ENCODE assay signal across 31 mouse cellular contexts in the genomic region with DNA sequence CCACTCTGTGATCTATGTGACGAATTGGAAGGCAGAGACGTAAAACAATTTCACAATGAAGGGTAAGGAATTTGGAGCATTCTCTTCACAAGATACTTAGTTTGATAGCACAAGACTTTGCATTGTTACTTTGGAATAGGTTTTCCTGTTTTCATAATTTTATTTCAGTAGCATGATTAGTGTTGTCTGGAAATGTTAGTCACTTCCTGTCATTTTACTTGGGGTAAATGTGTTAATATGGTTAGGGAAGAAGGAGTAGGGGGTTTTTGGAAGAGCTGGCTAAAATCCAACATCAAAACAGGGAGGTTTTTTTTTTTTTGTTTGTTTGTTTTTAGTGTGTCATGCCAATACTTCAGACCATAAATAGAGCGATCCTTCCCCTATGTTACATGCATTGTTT. TPM values are rescaled to one million over a fixed set of nuclear protein-coding genes. Genes with fewer than 3 reads are reported as not detected.
DNase-seq lines count a peak whose midpoint lies in the region; ATAC-seq and TF ChIP-seq lines count a peak whose summit lies in the region.
"Had no signal": no experiment of that assay in that cellular context is flagged by ENCODE, and none has a peak within 500 bp of the region (broad histone marks: within the 10 kb centered on the region; RNA-seq: fewer than 3 reads in every experiment).

No protein-coding gene starts in this region.

- WGBS in heart, adult 2 months, result 42% methylated on average over 3 of the region's 3 CpGs
- 66% methylated on average over 3 of the region's 3 CpGs for WGBS in kidney, adult 2 months
- WGBS in kidney, embryonic 14.5 days, result 81% methylated on average over 3 of the region's 3 CpGs
- 59% methylated on average over 3 of the region's 3 CpGs for WGBS in lung, postnatal 0 days

- no peaks in the 10 kb centered on the region; the same call in 1 of the 2 replicates for H3K79me2 ChIP-seq in heart, adult 2 months (replicated peaks; ENCODE audit: control insufficient read depth, insufficient read depth, low read length)

- peaks cover 2% of the 10 kb centered on the region for H3K4me1 ChIP-seq in heart, adult 2 months (ENCODE audit: control insufficient read depth, insufficient read depth, low read length)
- no peaks in the 10 kb centered on the region for H3K4me1 ChIP-seq in kidney, adult 2 months (ENCODE audit: control insufficient read depth, insufficient read depth, low read length)
- no peaks in the 10 kb centered on the region for H3K4me1 ChIP-seq in kidney, embryonic 14.5 days (ENCODE audit: control insufficient read depth, insufficient read depth, low read length)
- no peaks in the 10 kb centered on the region for H3K4me1 ChIP-seq in lung, postnatal 0 days (ENCODE audit: insufficient read depth, low read depth, low read length)
- H3K4me1 ChIP-seq: embryonic facial prominence, embryonic 12.5 days; embryonic facial prominence, embryonic 15.5 days; forebrain, embryonic 12.5 days; forebrain, embryonic 15.5 days; hindbrain, embryonic 12.5 days; hindbrain, embryonic 15.5 days had no signal

- H3K4me2 ChIP-seq in kidney, embryonic 14.5 days (replicated peaks; ENCODE audit: low read depth, low read length), result no peak overlapping the region
- no peak overlapping the region for H3K4me2 ChIP-seq in lung, postnatal 0 days (replicated peaks; ENCODE audit: low read depth, low read length)
- H3K4me2 ChIP-seq: embryonic facial prominence, embryonic 12.5 days; embryonic facial prominence, embryonic 15.5 days; forebrain, embryonic 12.5 days; forebrain, embryonic 15.5 days; heart, embryonic 11.5 days; hindbrain, embryonic 12.5 days; hindbrain, embryonic 15.5 days had no signal

- H3K9ac ChIP-seq in heart, adult 2 months (ENCODE audit: low read depth, low read length), result no peak overlapping the region
- no peak overlapping the region for H3K9ac ChIP-seq in kidney, embryonic 14.5 days (ENCODE audit: low read depth, low read length)
- H3K9ac ChIP-seq in lung, postnatal 0 days (replicated peaks; ENCODE audit: low read depth), result no peak overlapping the region
- H3K9ac ChIP-seq: embryonic facial prominence, embryonic 12.5 days; embryonic facial prominence, embryonic 15.5 days; forebrain, embryonic 12.5 days; forebrain, embryonic 15.5 days; hindbrain, embryonic 12.5 days; hindbrain, embryonic 15.5 days had no signal

- no peak for TF ChIP-seq CTCF in heart, adult 2 months (IDR thresholded peaks at IDR 0.05)
- no peak for TF ChIP-seq CTCF in kidney, adult 2 months (conservative IDR thresholded peaks at IDR 0.05; ENCODE audit: insufficient read depth, insufficient read length, low read depth, low read length)
- TF ChIP-seq CTCF in lung, postnatal 0 days (IDR thresholded peaks at IDR 0.05), result no peak

- no peak for ATAC-seq in kidney, embryonic 14.5 days (ENCODE audit: low FRiP score, low TSS enrichment)
- ATAC-seq in lung, postnatal 0 days, result no peak
- ATAC-seq: forebrain, embryonic 15.5 days; intestine, postnatal 0 days; Patski had no signal

- no peaks in the 10 kb centered on the region for H3K9me3 ChIP-seq in kidney, embryonic 14.5 days (ENCODE audit: control insufficient read depth, low read length)
- no peaks in the 10 kb centered on the region for H3K9me3 ChIP-seq in lung, postnatal 0 days (ENCODE audit: low read length)
- H3K9me3 ChIP-seq: embryonic facial prominence, embryonic 12.5 days; embryonic facial prominence, embryonic 15.5 days; forebrain, embryonic 12.5 days; forebrain, embryonic 15.5 days; G1E; hindbrain, embryonic 12.5 days; hindbrain, embryonic 15.5 days had no signal

- H3K27ac ChIP-seq in heart, adult 2 months, result peak overlapping the region; percentile 50; the same call in 1 of the 2 replicates
- H3K27ac ChIP-seq in kidney, adult 2 months (ENCODE audit: insufficient read depth, low read depth, low read length), result no peak overlapping the region
- H3K27ac ChIP-seq in kidney, embryonic 14.5 days (ENCODE audit: low read depth, low read length), result no peak overlapping the region
- H3K27ac ChIP-seq in lung, postnatal 0 days (ENCODE audit: low read length), result no peak overlapping the region
- H3K27ac ChIP-seq: embryonic facial prominence, embryonic 12.5 days; embryonic facial prominence, embryonic 15.5 days; forebrain, embryonic 12.5 days; forebrain, embryonic 15.5 days; hindbrain, embryonic 12.5 days; hindbrain, embryonic 15.5 days had no signal

- H3K27me3 ChIP-seq in heart, adult 2 months (ENCODE audit: control insufficient read depth, insufficient read depth, low read length), result no peaks in the 10 kb centered on the region
- no peaks in the 10 kb centered on the region for H3K27me3 ChIP-seq in kidney, adult 2 months (replicated peaks; ENCODE audit: control insufficient read depth, insufficient read depth, low read length)
- H3K27me3 ChIP-seq in kidney, embryonic 14.5 days (ENCODE audit: control insufficient read depth, insufficient read depth, low read length), result no peaks in the 10 kb centered on the region
- H3K27me3 ChIP-seq in lung, postnatal 0 days (replicated peaks; ENCODE audit: insufficient read depth, low read length), result no peaks in the 10 kb centered on the region
- H3K27me3 ChIP-seq: CH12.LX; embryonic facial prominence, embryonic 12.5 days; embryonic facial prominence, embryonic 15.5 days; forebrain, embryonic 12.5 days; forebrain, embryonic 15.5 days; hindbrain, embryonic 12.5 days; hindbrain, embryonic 15.5 days; Patski had no signal

- no peak for TF ChIP-seq EP300 in heart, adult 2 months (IDR thresholded peaks at IDR 0.05; ENCODE audit: insufficient read depth, low read depth, low read length)
- TF ChIP-seq EP300 in lung, postnatal 0 days (IDR thresholded peaks at IDR 0.05), result peak; percentile 76

- TF ChIP-seq POLR2A in heart, adult 2 months (IDR thresholded peaks at IDR 0.05; ENCODE audit: insufficient read depth, low read depth, low read length), result no peak
- TF ChIP-seq POLR2A in kidney, adult 2 months (IDR thresholded peaks at IDR 0.05; ENCODE audit: low read depth, low read length), result no peak

- intact Hi-C loops in heart, adult 2 months (cut with DNase I), result loop anchor here (1.0 to 5.0 kb wide), 3 partner anchors 31 to 146 kb away; no protein-coding TSS in a partner anchor
- intact Hi-C loops in heart, postnatal 10 days (cut with DNase I), result no loop called here

- H3K4me3 ChIP-seq in heart, adult 2 months, result no peak overlapping the region
- H3K4me3 ChIP-seq in kidney, adult 2 months (ENCODE audit: insufficient read depth, low read depth, low read length), result no peak overlapping the region
- no peak overlapping the region for H3K4me3 ChIP-seq in kidney, embryonic 14.5 days (ENCODE audit: low read length)
- H3K4me3 ChIP-seq in lung, postnatal 0 days (ENCODE audit: low read depth, low read length), result no peak overlapping the region
- H3K4me3 ChIP-seq: embryonic facial prominence, embryonic 12.5 days; embryonic facial prominence, embryonic 15.5 days; forebrain, embryonic 12.5 days; forebrain, embryonic 15.5 days; hindbrain, embryonic 12.5 days; hindbrain, embryonic 15.5 days had no signal

- H3K36me3 ChIP-seq in heart, adult 2 months (ENCODE audit: control insufficient read depth, insufficient read depth, low read length), result peaks cover 25% of the 10 kb centered on the region
- no peaks in the 10 kb centered on the region for H3K36me3 ChIP-seq in kidney, adult 2 months (ENCODE audit: control insufficient read depth, insufficient read depth, low read length)
- no peaks in the 10 kb centered on the region for H3K36me3 ChIP-seq in kidney, embryonic 14.5 days (ENCODE audit: control insufficient read depth, insufficient read depth, low read length)
- H3K36me3 ChIP-seq in lung, postnatal 0 days (ENCODE audit: insufficient read depth, low read length), result no peaks in the 10 kb centered on the region
- H3K36me3 ChIP-seq: embryonic facial prominence, embryonic 12.5 days; embryonic facial prominence, embryonic 15.5 days; forebrain, embryonic 12.5 days; G1E; hindbrain, embryonic 12.5 days; hindbrain, embryonic 15.5 days had no signal

- DNase-seq in heart, adult 2 months, result no peak
- DNase-seq in heart, postnatal 10 days, result no peak
- DNase-seq in kidney, adult 2 months, result peak; percentile 33
- peak; percentile 23 for DNase-seq in lung, postnatal 0 days (ENCODE audit: low spot score)
- DNase-seq in lung, postnatal 10 days, result no peak
- DNase-seq: adrenal gland, postnatal 10 days; adrenal gland, postnatal 36 days; B cell, adult 2 months; cerebellum, adult 11 months; cerebellum, adult 2 months; cerebellum, adult 9-11 months; cerebellum, postnatal 25 days; gastrocnemius, postnatal 14 days; heart, postnatal 14 days had no signal

RNA-seq across cellular contexts. Expression of a gene that starts 46.5 kb away (rescaled TPM):
- total RNA-seq in heart, adult 2 months (2021), result not detected
- 0.16 TPM in 1 of 2 replicates, not detected in the other for polyA plus RNA-seq in heart, adult 2 months (2012; rRNA removed)
- under 1 TPM; 0.31 to 0.37 TPM for total RNA-seq in heart, postnatal 10 days (2021)
- polyA plus RNA-seq in kidney, adult 2 months (2012; rRNA removed), result not detected in 2 replicates
- not detected in 2 replicates for polyA plus RNA-seq in kidney, embryonic 14.5 days (2014; fragmentation: Nextera tagmentation; extraction: Ambion mirVana)
- polyA plus RNA-seq in lung, postnatal 0 days (2015; fragmentation: Nextera tagmentation; extraction: Ambion mirVana), result not detected in 2 replicates
- total RNA-seq: CH12.LX; common myeloid progenitor, adult 5-6 weeks; G1E; gastrocnemius, postnatal 4 days; heart, postnatal 14 days; hematopoietic stem cell, adult 5-6 weeks had no signal
- polyA plus RNA-seq: cerebellum, adult 2 months; embryonic facial prominence, embryonic 12.5 days; embryonic facial prominence, embryonic 15.5 days; forebrain, embryonic 12.5 days; forebrain, embryonic 15.5 days; G1E; heart, embryonic 11.5 days; heart, embryonic 14.5 days; hindbrain, embryonic 12.5 days; hindbrain, embryonic 15.5 days; intestine, embryonic 14.5 days; intestine, postnatal 0 days; Patski had no signal

RNA-seq across cellular contexts. Expression of a gene that starts 47.3 kb away (rescaled TPM):
- total RNA-seq in heart, adult 2 months (2021), result 10 to 100 TPM; 55.2 to 55.6 TPM
- 13.7 and 21.2 TPM in 2 replicates for polyA plus RNA-seq in heart, adult 2 months (2012; rRNA removed)
- 10 to 100 TPM; 79.1 to 89.5 TPM for total RNA-seq in heart, postnatal 10 days (2021)
- 1.3 and 2.0 TPM in 2 replicates for polyA plus RNA-seq in kidney, adult 2 months (2012; rRNA removed)
- 1.6 and 1.7 TPM in 2 replicates for polyA plus RNA-seq in kidney, embryonic 14.5 days (2014; fragmentation: Nextera tagmentation; extraction: Ambion mirVana)
- polyA plus RNA-seq in lung, postnatal 0 days (2015; fragmentation: Nextera tagmentation; extraction: Ambion mirVana), result 16.1 and 23.0 TPM in 2 replicates
- total RNA-seq: CH12.LX; common myeloid progenitor, adult 5-6 weeks; hematopoietic stem cell, adult 5-6 weeks had no signal
- polyA plus RNA-seq: G1E had no signal

Comparison
In these comparisons a context has a peak if more than half of its experiments do, and no peak if none do; other contexts are left out.
1. DNase-seq: peak in kidney, adult 2 months (single experiment) and lung, postnatal 0 days (single experiment); none in heart, adult 2 months (0 of 2), heart, postnatal 10 days (0 of 2) and lung, postnatal 10 days (single experiment).